Mouse (Mus musculus) T-helper 2 cell (primary cell): ENCODE measurements around the gene Tsga10.

Experiments
- in situ Hi-C: fragments of 300-600 bp; cut with MboI, MseI; formaldehyde crosslinking; loops from one replicate; pipeline ENCODE4 v1.15.1; 2025; ENCODE audit warnings: high pct_unique_total_duplicates

The Tsga10 gene

GRCm38 (mm10) chr1:37719761-37720640, 146.2 kb downstream of the Tsga10 start, which contains the start of gene 2010300C02Rik:
TSS of gene 2010300C02Rik (minus strand) at chr1:37720085.
- in situ Hi-C loops, result loop anchor here (10.0 kb wide), 1 partner anchor 135 kb away; no protein-coding TSS in a partner anchor

DNA sequence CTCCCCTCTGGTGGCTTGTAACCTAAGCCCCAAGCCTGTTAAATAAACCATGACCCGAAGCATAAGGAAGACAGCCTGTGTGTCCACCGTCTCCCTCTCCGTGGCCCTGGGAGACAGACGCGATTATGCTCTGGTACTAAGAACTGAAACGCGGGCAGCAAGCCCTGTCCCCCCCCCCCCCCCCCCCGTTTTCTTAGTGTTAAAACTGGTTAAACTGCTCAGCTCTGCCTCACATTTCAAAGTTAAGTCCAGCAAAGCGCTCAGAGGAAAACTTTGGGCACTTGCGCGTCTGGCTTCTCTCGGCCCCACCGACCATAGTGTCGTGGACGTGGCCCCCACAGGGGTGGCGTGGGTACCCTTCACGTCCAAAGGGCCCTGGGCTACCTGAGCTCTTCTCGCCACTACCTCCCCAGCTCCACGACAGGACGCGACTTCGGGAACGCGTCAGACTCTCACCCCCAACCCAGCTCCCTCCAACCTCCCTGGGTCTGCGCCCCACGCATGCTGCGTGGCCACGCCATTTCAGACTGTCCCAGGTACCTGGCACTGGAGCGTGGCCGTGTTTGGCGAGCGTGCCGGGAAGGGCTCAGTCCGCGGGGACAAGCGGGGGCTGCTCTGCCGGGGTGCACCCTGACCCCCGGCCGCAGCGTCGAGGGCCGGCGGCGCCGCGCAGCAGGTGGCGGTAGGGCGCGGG, 147.1 kb downstream of the Tsga10 start:
- in situ Hi-C loops, result loop anchor here (10.0 kb wide), 1 partner anchor 136 kb away; no protein-coding TSS in a partner anchor

- in situ Hi-C loops, result loop anchor here (10.0 kb wide), 1 partner anchor 136 kb away; no protein-coding TSS in a partner anchor
Observed at GRCm38 (mm10) chr1:37718516-37718915, 147.7 kb downstream of the Tsga10 start.

DNA sequence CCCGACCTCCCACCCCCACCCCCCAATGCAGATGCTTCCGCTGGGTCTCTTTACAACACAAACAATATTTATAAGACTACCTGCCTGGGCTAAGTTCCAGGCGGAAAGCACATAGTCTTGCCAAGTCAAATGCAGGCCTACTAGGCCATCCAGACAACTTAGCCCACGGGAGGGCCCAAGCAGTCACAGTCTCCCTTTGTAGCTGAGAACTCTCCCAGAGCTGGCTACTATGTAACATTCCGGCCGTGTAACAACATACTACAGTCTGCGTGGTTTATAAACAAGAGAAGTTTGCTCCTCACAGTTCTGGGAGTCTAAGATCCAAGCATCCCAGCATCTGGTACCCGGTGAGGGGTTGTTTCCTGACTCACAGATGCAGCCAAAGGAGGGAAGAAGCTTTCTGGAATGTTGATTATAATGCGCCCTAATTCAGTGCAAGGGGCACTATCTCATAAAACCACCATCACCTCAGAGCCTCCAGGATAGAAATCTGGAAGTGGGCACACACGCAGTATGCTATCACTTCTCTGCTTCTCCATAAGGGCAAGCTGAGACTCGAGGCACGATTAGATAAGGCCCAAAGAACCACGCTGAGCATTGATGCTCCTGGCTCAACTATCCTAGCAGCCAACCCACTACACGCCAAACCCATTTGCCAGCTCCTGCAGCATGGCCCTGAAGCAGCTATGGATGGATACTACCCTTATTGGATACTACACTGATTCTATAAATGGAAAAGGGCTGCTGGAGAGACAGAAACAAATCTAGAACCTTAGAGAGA, 148.6 kb downstream of the Tsga10 start:
- in situ Hi-C loops, result loop anchor here (10.0 kb wide), 1 partner anchor 137 kb away; no protein-coding TSS in a partner anchor

DNA sequence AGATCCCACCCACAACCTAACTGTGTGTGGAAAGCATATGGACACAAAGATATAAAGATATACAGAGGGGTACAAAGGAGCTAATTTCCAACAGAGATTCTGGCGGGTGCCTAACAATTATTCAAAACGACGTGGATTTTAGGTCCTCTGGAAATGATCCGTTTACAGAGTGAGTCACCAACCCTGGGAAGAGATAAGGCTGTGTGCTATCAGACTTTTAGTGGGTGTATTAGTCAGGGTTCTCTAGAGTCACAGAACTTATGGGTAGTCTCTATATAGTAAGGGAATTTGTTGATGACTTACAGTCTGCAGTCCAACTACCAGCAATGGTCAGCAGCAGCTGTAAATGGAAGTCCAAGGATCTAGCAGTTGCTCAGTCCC, 153.9 kb downstream of the Tsga10 start:
- in situ Hi-C loops, result loop anchor here (10.0 kb wide), 1 partner anchor 142 kb away; no protein-coding TSS in a partner anchor

- in situ Hi-C loops, result loop anchor here (10.0 kb wide), 1 partner anchor 143 kb away; no protein-coding TSS in a partner anchor
Observed at GRCm38 (mm10) chr1:37711596-37712356, 154.5 kb downstream of the Tsga10 start.

DNA sequence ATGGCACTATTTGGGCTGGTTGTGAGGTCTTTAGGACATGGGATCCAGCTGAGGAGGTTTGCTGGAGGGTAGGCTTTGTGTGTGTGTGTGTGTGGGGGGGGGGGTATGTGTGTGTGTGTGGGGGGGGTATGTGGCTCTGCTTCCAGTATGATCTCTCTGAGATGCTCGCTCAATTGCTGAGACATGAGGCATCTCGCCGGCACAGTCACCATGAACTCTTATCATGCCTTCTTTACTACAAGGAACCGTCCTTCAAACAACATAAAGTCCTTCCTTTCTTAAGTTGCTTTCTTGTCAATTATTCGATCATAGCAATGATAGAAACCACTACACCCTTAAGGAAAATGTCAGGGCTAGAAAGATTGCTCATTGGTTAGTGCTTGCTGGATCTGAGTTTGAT, 155.1 kb downstream of the Tsga10 start:
- in situ Hi-C loops, result loop anchor here (10.0 kb wide), 1 partner anchor 144 kb away; no protein-coding TSS in a partner anchor

GRCm38 (mm10) chr1:37709736-37710135, 156.5 kb downstream of the Tsga10 start:
- in situ Hi-C loops, result loop anchor here (10.0 kb wide), 1 partner anchor 145 kb away; no protein-coding TSS in a partner anchor

GRCm38 (mm10) chr1:37708270-37708955, 157.8 kb downstream of the Tsga10 start:
- in situ Hi-C loops, result no loop called here
